Mouse (Mus musculus): ENCODE data around the gene St5. TPM values are rescaled to one million over a fixed set of nuclear protein-coding genes. Genes with fewer than 3 reads are reported as not detected.
A peak's percentile ranks its signal among the peaks of the same experiment; 100 is the strongest.

The St5 gene
- total RNA-seq, 2 experiments from 2014 or later, result 2.0 to 4.0 TPM

GRCm38 (mm10) chr7:109507119-109507518, 196.3 kb downstream of the St5 start:
- no peak for ATAC-seq (replicated peaks; ENCODE audit: poor library complexity)

GRCm38 (mm10) chr7:109497507-109497906, 205.9 kb downstream of the St5 start:
- ATAC-seq (replicated peaks; ENCODE audit: poor library complexity), result no peak

- no peak for ATAC-seq (replicated peaks; ENCODE audit: poor library complexity)
Observed at GRCm38 (mm10) chr7:109493319-109494316, 209.8 kb downstream of the St5 start.

- ATAC-seq (replicated peaks; ENCODE audit: poor library complexity), result no peak
Observed at GRCm38 (mm10) chr7:109492616-109493318, 210.6 kb downstream of the St5 start.

- no peak for ATAC-seq (replicated peaks; ENCODE audit: poor library complexity)
Observed at GRCm38 (mm10) chr7:109484221-109484620, 219.2 kb downstream of the St5 start.

- ATAC-seq (replicated peaks; ENCODE audit: poor library complexity), result peak; percentile 58
Observed at GRCm38 (mm10) chr7:109480765-109481197, 222.6 kb downstream of the St5 start.

- ATAC-seq (replicated peaks; ENCODE audit: poor library complexity), result no peak
Observed at GRCm38 (mm10) chr7:109477926-109478325, 225.5 kb downstream of the St5 start.

Other genes starting within 250 kb of the St5 start
- gene Trim66, start 195.5 kb downstream of the St5 start, total RNA-seq (2015), result 0.15 and 0.22 TPM in 2 replicates
- gene Trim66, start 195.5 kb downstream of the St5 start, total RNA-seq (2017), result 0.03 TPM in 1 of 2 replicates, not detected in the other
- gene Rpl27a, start 184.5 kb downstream of the St5 start, total RNA-seq (2015), result 616 and 680 TPM in 2 replicates
- 869 and 1,010 TPM in 2 replicates for gene Rpl27a, start 184.5 kb downstream of the St5 start, total RNA-seq (2017)
- gene Akip1, start 85 bp upstream of the St5 start, total RNA-seq (2015), result 55.0 and 58.3 TPM in 2 replicates
- gene Akip1, start 85 bp upstream of the St5 start, total RNA-seq (2017), result 31.7 and 32.2 TPM in 2 replicates
- not detected in 2 replicates for gene BC051019, start 20.2 kb upstream of the St5 start, total RNA-seq (2015)
- not detected in 2 replicates for gene BC051019, start 20.2 kb upstream of the St5 start, total RNA-seq (2017)
- gene Ascl3, start 28.1 kb upstream of the St5 start, total RNA-seq (2015), result not detected in 2 replicates
- not detected in 2 replicates for gene Ascl3, start 28.1 kb upstream of the St5 start, total RNA-seq (2017)
- 40.5 and 46.5 TPM in 2 replicates for gene Tmem9b, start 49.3 kb upstream of the St5 start, total RNA-seq (2015)
- 16.6 and 26.2 TPM in 2 replicates for gene Tmem9b, start 49.3 kb upstream of the St5 start, total RNA-seq (2017)
- gene Nrip3, start 78.4 kb upstream of the St5 start, total RNA-seq (2015), result not detected in 2 replicates
- gene Nrip3, start 78.4 kb upstream of the St5 start, total RNA-seq (2017), result 0.04 TPM in 1 of 2 replicates, not detected in the other
- gene Scube2, start 162.1 kb upstream of the St5 start, total RNA-seq (2015), result not detected in 2 replicates
- gene Scube2, start 162.1 kb upstream of the St5 start, total RNA-seq (2017), result 0.07 TPM in 1 of 2 replicates, not detected in the other

All from megakaryocyte progenitor cell, adult 5-6 weeks (primary cell).